Mouse (Mus musculus): ENCODE measurements around the gene Stx7.

DNA sequence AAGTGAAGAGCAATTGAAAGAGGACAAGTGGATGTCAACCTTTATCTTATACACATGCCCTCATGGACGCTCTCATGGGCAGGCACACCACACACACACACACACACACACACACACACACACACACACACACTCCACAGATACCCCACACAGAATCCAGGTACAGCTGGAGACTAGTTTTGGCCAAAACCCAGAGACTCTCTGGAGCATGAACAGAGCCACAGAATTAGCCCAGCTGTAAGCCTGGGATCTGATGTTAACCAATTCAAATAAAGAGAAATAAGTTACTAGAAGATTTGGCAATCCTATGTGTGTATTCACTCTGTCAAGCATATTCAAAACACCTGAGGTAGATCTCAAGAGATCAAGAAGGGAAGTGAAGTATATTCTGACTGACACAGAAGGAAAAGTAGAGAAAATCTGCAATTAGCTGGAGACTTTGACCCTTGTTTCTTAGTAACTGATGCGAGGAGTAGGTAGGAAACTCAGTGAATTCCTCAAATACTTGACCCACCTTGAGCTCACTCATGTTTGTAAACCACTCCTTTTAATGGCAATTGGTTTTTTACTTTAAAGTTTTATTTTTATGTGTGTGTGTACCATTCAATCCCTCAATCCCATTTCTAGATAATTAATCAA, 10.4 kb upstream of the Stx7 start:
- TF ChIP-seq CTCF (IDR thresholded peaks at IDR 0.05; ENCODE audit: borderline replicate concordance, insufficient read depth, low read depth, low read length): no peak
- no peak for TF ChIP-seq POLR2A (IDR thresholded peaks at IDR 0.05; ENCODE audit: borderline replicate concordance, insufficient read depth, low read length)
